Mouse (Mus musculus) embryonic fibroblast, embryonic 13.5 days (primary cell): ENCODE measurements around the gene Zfand6. TPM values are rescaled to one million over a fixed set of nuclear protein-coding genes. Genes with fewer than 3 reads are reported as not detected.

Experiments used
- H3K27ac ChIP-seq: 2 replicates; pipeline ENCODE4 v1.5.1; 2012; ENCODE audit warnings: low read length, control low read depth, inconsistent platforms; ENCODE audit not compliant: insufficient read depth
- H3K4me1 ChIP-seq: 2 replicates; pipeline ENCODE4 v1.6.1; 2011; ENCODE audit warnings: low read length; ENCODE audit not compliant: control insufficient read depth, insufficient read depth
- H3K4me3 ChIP-seq: 2 replicates; pipeline ENCODE4 v1.5.1; 2011; ENCODE audit warnings: mild to moderate bottlenecking, control low read depth, low read length; ENCODE audit not compliant: insufficient read depth
- CTCF ChIP-seq: IDR thresholded peaks from 2 replicates; pipeline ENCODE4 v1.5.1; 2011; ENCODE audit warnings: mild to moderate bottlenecking, control low read depth, low read length, moderate library complexity, borderline replicate concordance; ENCODE audit not compliant: insufficient read depth
- POLR2A ChIP-seq: IDR thresholded peaks from 2 replicates; pipeline ENCODE4 v1.6.1; 2011; ENCODE audit warnings: low read depth, mild to moderate bottlenecking, control low read depth, low read length, moderate library complexity
- polyA plus RNA-seq: library from polyadenylated mRNA; stranded (reverse); fragments of >200 nt; gene quantifications from 2 replicates; pipeline ENCODE4 v1.2.4, GENCODE M21; 2011; ENCODE audit warnings: low read depth; ENCODE audit not compliant: missing spikeins, insufficient read length

Gene Zfand6
- polyA plus RNA-seq, 1 experiment: 123 TPM

GRCm38 (mm10) chr7:84579769-84580168, 110.0 kb downstream of the Zfand6 start:
- Histone ChIP-seq H3K27ac (no peak overlapping the region), H3K4me3 (no peak overlapping the region), H3K4me1 (peaks cover 5% of the 10 kb centered on the region; the same call in 1 of the 2 replicates)
- TF ChIP-seq CTCF (no peak), POLR2A (no peak)

GRCm38 (mm10) chr7:84578841-84579240, 110.9 kb downstream of the Zfand6 start:
- Histone ChIP-seq H3K4me1 (peaks cover 5% of the 10 kb centered on the region; the same call in 1 of the 2 replicates), H3K4me3 (no peak overlapping the region), H3K27ac (no peak overlapping the region)
- no peak for TF ChIP-seq CTCF
- no peak for TF ChIP-seq POLR2A

- TF ChIP-seq CTCF (no peak), POLR2A (no peak)
These were observed 112.7 kb downstream of the Zfand6 start for GRCm38 (mm10) chr7:84577034-84577433.

GRCm38 (mm10) chr7:84566200-84566599, 123.6 kb downstream of the Zfand6 start:
- H3K4me1 ChIP-seq: peaks cover 9% of the 10 kb centered on the region
- TF ChIP-seq POLR2A: no peak
- no peak for TF ChIP-seq CTCF

More at GRCm38 (mm10) chr7:84577034-84577433, 112.7 kb downstream of the Zfand6 start:
- Histone ChIP-seq H3K4me3 (no peak overlapping the region), H3K4me1 (peaks cover 5% of the 10 kb centered on the region; the same call in 1 of the 2 replicates), H3K27ac (no peak overlapping the region)

GRCm38 (mm10) chr7:84564236-84564635, 125.5 kb downstream of the Zfand6 start:
- TF ChIP-seq CTCF (no peak), POLR2A (no peak)
- H3K4me1 ChIP-seq: peaks cover 9% of the 10 kb centered on the region
- H3K27ac ChIP-seq: no peak overlapping the region
- no peak overlapping the region for H3K4me3 ChIP-seq

More at GRCm38 (mm10) chr7:84566200-84566599, 123.6 kb downstream of the Zfand6 start:
- Histone ChIP-seq H3K4me3 (no peak overlapping the region), H3K27ac (no peak overlapping the region; the same call in 1 of the 2 replicates)

Other genes starting within 250 kb of the Zfand6 start
- 37.2 and 59.1 TPM in 2 replicates for gene Gm2115, start 161.0 kb downstream of the Zfand6 start, polyA plus RNA-seq
- gene Fah, start 83.2 kb downstream of the Zfand6 start, polyA plus RNA-seq: 41.5 and 45.2 TPM in 2 replicates
- not detected in 2 replicates for gene Olfr291, start 163.6 kb upstream of the Zfand6 start, polyA plus RNA-seq